Mouse (Mus musculus) CD4-positive helper T cell, adult 2 months (primary cell): ENCODE results near the gene Scd3.
A peak's percentile ranks its signal among the peaks of the same experiment; 100 is the strongest.
"Not testable (repeated sequence)": the region's sequence is repeated elsewhere in the genome, so short reads cannot be mapped to it uniquely, and the experiment has no call there.

Experiments used
- DNase-seq: peaks from one replicate; pipeline ENCODE4 v3.0.0-alpha.2; 2012; ENCODE audit warnings: low read depth, missing footprints, low spot score

The Scd3 gene

GRCm38 (mm10) chr19:44237471-44238006 lies 34.5 kb downstream of the Scd3 start:
- no peak for DNase-seq

GRCm38 (mm10) chr19:44238906-44239305 lies 35.8 kb downstream of the Scd3 start:
- DNase-seq = no peak

DNA sequence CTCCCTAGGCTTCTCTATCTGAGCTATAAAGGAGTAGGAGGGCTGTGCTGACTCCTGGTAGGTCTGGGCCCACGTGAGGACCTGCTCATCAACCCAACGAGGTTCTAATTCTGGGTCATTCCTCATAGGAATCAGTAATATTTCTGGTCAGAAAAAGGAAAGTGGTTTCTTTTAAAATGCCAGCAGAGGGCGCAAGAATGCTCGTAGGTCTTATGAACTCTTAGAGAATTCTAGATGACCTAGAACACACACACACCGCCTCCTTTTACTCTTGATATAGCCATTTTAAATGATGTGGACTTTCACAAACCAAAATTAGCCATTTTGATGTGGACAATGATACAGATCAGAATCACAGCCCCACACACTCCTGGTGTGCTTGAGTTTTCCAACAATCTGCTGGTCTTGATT lies 42.7 kb downstream of the Scd3 start:
- DNase-seq = peak; percentile 74

DNA sequence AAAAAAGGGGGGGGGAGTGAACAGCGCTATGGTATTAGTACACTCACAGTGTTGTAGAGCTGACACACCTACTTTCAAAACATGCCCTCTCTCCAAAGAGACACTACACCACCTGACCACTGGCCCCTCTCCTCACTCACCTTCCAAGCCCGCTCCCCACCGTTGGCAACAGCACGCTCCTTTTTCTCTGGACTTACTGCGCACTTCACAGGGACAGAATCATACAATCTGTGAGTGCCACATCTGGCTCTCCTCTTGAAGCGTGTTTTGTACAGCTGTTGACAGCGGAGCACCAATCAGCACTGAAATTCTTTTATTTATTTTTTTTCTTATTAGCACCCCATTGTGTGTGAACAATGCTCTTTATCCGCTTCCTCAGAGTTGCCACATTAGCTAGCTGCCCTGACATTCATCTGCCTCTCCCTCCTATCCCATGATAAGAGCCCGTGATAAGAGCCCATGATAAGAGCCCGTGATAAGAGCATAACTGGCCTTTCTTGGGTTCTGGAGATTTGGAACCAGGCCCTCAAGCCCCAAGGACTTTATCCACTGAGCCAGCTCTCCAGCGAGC lies 43.4 kb downstream of the Scd3 start:
- DNase-seq = no peak

DNA sequence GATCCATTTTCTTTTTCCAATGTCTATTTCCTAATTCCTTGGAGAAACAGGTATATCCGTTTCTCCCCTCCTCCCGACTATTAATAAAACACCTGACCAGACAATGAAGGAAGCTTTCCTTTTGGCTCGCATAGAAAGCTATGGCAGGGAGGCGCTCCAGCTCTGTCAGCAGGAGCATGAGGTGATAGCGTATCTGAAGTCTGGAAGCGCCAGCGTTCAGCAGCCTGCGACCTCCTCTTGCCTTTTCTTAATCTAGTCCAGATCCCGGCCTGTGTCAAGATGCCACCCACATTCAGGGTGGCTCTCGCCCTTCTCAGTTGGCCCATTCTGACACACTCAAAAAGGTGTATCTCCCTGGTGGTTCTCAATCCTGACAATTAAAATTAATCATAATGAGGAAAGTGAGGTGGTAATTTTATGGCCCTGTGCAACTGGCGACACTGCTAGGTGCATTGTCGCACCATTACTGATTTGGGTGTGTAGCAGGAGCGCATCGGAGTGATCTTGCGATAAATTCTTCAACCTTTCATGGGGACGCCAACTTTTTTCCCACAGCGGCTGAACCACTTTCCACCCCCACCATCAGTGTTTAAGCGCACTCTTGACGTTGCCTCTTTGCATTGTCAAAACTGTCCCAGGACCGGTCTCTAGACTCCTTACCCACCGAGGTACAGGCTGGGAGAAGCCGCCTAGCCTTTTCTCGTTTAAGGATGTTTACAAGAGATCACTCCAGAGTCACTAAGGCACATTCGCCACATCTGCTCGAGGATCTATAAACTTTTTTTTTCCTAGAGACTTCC lies 44.4 kb downstream of the Scd3 start:
- no peak for DNase-seq

GRCm38 (mm10) chr19:44248081-44248853 lies 45.2 kb downstream of the Scd3 start:
- peak; percentile 99 for DNase-seq

DNA sequence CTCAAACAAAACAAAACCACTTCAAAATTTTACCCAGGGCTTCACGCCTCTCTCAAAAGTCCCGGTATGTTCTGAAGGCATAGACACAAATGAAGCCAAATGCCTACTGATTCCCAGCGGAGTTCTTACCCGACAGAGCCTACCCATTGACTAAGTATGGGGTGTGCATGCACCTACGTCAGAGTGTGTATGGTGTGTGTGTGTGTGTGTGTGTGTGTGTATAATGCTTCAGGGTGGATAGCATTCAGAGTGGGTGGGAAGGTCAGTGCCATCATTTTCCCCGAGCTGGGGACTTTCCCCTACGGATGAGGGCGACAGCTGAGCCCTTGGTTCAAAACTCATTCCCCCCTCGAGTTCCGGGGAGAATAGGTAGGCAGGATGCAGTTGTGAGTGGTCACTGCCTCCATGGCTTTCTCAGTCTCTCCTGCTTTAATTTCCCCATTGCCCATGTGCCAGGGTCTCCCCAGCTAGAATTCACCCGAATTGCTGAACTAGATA lies 45.8 kb downstream of the Scd3 start:
- DNase-seq = no peak

DNA sequence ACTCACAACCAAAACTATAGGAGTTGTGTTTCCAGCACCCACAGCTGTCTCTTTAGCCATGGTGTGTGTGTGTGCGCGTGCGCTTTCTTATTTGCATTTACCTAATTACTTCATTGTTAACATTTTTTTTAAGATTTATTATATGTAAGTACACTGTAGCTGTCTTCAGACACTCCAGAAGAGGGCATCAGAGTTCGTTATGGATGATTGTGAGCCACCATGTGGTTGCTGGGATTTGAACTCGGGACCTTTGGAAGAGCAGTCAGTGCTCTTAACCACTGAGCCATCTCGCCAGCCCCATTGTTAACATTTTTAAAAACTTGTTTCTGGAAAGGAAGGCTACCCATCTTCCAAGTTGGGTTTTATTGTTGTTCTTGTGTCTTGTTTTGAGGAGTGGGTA lies 48.1 kb downstream of the Scd3 start:
- not testable (repeated sequence) for DNase-seq

- DNase-seq = peak; percentile 17
Measured at GRCm38 (mm10) chr19:44251936-44252558, 49.0 kb downstream of the Scd3 start.

DNA sequence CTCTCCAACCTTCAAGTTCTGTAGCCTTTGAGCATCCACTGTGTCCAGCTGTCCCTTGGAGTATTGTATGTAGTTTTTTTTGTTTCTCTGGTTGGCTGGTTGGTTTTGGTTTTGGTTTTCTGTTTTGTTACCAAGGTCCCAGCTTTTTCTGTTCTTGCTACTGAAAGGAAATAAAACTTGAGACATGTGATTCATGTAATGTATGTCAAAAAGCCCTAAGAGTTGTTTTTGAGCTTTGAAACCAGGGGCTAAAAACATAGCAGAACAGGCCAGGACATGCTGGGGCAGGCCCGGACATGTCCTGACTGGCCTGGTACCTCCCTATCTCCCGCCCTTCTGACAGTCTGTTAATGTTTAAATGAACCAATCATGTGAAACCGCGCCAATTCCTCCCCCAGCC lies 51.0 kb downstream of the Scd3 start:
- DNase-seq = peak; percentile 66

DNA sequence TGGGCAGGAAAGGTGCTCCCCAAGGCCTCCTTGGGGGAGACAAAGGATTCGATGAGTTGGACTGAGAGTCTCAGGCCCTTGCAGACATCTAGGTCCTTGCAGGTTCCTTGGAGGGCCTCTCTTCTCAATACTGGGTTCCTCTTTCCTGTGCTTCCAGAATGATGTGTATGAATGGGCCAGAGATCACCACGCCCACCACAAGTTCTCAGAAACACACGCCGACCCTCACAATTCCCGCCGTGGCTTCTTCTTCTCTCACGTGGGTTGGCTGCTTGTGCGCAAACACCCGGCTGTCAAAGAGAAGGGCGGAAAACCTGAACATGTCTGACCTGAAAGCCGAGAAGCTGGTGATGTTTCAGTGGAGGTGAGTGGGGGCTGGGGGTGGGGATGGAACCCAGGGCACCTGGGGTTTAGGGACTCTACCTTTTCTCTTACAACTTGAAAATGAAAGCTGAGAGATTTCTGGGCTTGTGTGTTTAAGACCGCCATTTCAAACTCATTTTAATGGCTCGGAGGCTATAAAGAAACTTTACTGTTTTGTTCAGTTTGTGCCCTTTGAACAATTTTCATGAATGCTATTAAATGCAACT lies 54.4 kb downstream of the Scd3 start:
- no peak for DNase-seq

DNA sequence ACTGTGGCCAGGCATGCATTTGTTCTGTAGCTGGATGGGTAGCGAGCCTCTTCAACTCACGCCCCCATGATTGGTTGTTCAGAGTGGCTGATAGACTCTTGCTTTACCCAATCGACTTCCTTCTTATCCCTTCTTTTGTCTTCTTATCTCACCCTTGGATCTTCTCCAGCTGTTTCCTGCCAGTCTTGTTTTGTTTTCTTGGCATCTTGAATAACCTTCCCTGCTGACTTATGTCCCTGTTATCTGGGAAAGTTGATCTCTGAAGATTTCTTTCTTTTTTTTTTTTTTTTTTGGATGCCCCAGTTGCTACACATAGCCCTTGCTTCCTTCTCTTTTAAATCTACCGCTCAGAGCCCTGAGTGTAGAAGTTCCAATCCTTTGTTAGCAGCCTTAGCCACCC lies 56.4 kb downstream of the Scd3 start:
- DNase-seq = no peak

DNA sequence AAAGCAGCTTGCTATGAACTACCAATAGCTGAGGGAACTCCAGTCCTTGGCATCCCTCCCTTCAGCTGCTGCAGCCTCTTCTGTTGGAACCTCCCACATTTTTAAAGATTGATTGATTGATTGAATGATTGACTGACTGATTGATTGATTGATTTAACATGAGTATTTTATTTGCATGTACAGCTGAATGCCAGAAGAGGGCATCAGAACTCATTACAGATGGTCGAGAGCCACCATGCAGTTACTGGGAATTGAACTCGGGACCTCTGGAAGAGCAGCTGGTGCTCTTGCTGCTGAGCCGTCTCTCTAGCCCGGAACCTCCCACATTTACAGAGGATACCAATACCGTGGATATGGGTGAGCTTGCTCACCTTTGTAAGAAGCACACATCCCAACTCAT lies 57.4 kb downstream of the Scd3 start:
- peak; percentile 42 for DNase-seq

DNA sequence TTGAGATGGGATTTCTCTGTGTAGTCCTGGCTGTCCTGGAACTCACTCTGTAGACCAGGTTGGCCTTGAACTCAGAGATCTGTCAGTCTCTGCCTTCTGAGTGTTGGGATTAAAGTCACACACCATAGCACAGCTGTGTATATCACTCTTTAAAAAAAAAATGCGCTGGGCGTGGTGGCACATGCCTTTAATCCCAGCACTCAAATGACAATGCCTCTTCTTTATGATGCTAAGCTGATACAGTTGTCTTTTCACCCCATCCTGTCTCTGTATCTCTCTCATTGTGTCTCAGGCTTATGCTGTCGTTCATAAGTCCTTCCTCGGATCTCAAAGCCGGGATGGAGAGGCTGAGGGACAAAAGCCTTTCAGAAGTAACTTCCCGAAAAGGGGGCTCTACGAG lies 58.7 kb downstream of the Scd3 start:
- DNase-seq = no peak

- no peak for DNase-seq
Measured at GRCm38 (mm10) chr19:44263581-44263980, 60.5 kb downstream of the Scd3 start.

- DNase-seq = no peak
Measured at GRCm38 (mm10) chr19:44264226-44264625, 61.2 kb downstream of the Scd3 start.

DNA sequence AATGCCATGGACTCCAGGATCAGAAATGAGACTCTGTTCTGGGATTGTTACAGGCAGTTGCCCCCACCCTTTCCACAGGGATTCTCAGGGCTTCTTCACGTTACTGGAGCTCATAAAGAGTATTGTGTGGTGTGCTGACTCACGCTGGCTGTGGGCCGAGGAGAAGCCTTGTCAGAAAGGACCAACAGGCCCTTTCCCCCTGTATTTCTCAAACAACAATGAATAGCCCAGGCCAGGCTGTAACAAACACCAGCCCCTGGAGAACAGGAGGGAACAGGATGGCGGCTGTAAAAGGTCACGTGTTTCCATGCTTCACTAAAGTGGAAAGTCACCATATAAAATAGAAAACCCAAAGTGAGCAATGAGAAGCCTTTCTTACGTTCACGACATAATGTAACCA lies 62.2 kb downstream of the Scd3 start:
- no peak for DNase-seq

- no peak for DNase-seq
Measured at GRCm38 (mm10) chr19:44265911-44266337, 62.9 kb downstream of the Scd3 start.

DNA sequence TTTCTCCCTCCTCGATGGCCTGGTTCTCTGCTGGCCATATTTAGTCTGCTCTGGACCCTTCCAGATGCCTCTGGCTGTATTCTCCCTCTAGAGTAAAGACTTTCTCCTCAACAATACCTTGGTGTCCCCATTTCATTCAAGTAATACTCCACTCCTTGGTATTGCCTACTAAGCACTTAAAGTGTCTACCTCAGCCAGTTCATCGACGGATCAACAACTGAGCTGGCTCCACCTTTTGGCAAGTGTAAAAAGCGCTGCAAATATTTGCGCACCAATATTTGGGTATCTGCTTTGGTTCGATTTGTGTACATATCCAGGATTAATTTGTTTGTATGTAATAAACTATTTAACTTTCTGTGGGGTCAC lies 63.4 kb downstream of the Scd3 start:
- DNase-seq = no peak

DNA sequence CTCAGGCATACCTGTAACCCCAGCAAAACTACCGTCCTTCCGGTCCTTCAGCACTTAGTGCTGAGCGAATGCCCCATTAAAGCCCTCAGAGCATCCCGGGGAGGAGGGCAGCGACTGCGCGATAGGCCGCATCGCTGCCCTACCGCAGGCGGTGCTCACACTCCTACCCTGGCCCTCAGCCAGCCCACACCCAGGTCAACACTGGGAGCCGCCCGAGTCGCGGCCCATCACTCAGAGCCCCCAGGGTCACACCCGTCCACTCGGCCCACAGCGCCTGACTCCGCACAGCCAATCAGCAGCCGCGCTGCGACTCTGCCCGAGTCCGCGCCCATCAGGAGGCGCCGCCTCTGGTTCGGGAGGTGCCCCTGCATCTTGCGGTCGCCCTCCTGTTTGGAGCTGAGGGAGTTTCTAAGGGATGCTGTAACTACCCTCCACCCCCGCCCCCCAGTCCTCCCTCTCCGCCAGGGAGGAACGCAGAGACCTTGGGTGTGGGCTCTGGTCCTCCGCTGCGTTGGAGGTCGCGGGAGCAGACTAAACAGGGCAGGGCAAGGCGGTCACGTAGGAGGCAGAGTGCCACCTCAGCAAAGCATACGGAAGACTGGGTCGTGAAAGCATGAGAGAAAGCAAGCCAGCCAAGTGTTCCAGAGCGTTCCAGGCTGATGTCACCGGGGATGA lies 63.9 kb downstream of the Scd3 start:
- DNase-seq = peak; percentile 91

GRCm38 (mm10) chr19:44267499-44268002 lies 64.5 kb downstream of the Scd3 start:
- no peak for DNase-seq
